Mouse (Mus musculus): ENCODE measurements at regions not wholly inside any gene's neighbourhood (a gene's known extent, or its start where the extent isn't known, plus 50 kb on each side); places are given as distances from the start of the nearest gene placed in this dataset.

DNA sequence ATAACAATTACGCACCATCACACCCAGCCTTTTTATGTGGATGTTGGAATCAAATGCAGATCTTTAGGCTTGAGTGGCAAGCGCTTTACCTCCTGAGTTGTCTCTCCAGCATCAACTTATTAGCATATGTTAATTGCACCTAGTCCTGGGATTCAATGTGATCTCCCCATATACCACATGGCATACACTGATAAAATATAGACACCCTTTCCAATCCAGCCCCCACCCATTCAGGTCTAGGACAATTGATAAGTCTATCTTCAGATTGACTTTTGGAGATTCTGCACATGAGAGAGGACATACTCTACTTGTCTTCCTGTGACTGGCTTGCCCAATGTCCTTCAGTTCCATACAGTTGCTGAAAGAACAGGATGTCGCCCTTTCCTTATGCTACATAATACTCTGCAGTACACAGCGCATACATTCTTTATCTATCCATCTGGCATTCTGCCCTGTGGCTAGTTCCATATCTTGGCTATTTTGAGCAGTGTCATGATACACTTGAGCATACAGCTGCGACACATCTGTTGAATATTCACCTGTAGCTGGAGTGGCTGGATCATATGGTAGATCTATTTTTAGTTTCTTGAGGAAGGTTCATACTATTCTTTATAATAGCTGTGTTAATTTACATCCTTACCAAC lies 120.3 kb downstream of the Gsdmc2 start:
- H3K27ac ChIP-seq (ENCODE audit: low read length): no peak overlapping the region
- 80% methylated on average over 5 of the region's 5 CpGs for WGBS
- H3K4me2 ChIP-seq (ENCODE audit: low read depth, low read length): no peak overlapping the region
- ATAC-seq (ENCODE audit: low read depth): no peak
- no peaks in the 10 kb centered on the region for H3K36me3 ChIP-seq (ENCODE audit: control insufficient read depth, insufficient read depth, low read length)
- peaks cover 22% of the 10 kb centered on the region for H3K4me1 ChIP-seq (replicated peaks; ENCODE audit: control insufficient read depth, insufficient read depth, low read length)
- no peaks in the 10 kb centered on the region for H3K9me3 ChIP-seq (ENCODE audit: control insufficient read depth, low read length)
- H3K9ac ChIP-seq (ENCODE audit: low read length): no peak overlapping the region
- H3K4me3 ChIP-seq (ENCODE audit: low read length): no peak overlapping the region
- no peaks in the 10 kb centered on the region for H3K27me3 ChIP-seq (ENCODE audit: control insufficient read depth, insufficient read depth, low read depth, low read length)

DNA sequence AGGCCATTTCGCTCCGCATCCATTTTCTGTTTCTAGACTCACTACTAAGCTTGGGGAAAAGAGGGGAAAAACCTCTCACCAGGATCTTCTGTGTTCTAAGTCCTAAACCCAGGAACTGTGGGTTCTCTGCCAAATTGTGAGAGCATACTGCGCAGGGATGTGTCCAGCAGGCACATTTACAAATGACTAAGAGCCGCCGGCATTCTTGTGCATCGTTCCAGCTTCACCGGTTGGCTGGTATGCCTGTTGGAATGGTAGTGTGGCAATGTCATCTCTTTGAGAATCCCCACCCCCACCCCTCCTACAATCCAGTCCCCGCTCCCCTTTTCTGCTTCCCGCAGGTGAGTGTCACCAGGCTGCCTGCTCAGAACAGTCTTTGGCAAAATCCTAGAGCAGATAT lies 122.0 kb downstream of the Gsdmc2 start:
- ATAC-seq (ENCODE audit: low read depth): no peak
- Histone ChIP-seq H3K27me3 (ENCODE audit: control insufficient read depth, insufficient read depth, low read depth, low read length) (no peaks in the 10 kb centered on the region), H3K36me3 (ENCODE audit: control insufficient read depth, insufficient read depth, low read length) (no peaks in the 10 kb centered on the region), H3K4me1 (replicated peaks; ENCODE audit: control insufficient read depth, insufficient read depth, low read length) (peaks cover 22% of the 10 kb centered on the region), H3K9ac (ENCODE audit: low read length) (0 out of 2 replicates have a peak overlapping the region, but pooled peaks have one; percentile 11), H3K27ac (ENCODE audit: low read length) (no peak overlapping the region), H3K4me2 (ENCODE audit: low read depth, low read length) (no peak overlapping the region), H3K9me3 (ENCODE audit: control insufficient read depth, low read length) (no peaks in the 10 kb centered on the region), H3K4me3 (ENCODE audit: low read length) (no peak overlapping the region)
- WGBS: 57% methylated on average over 9 of the region's 9 CpGs

- Histone ChIP-seq H3K9me3 (ENCODE audit: control insufficient read depth, low read length) (no peaks in the 10 kb centered on the region), H3K4me1 (replicated peaks; ENCODE audit: control insufficient read depth, insufficient read depth, low read length) (peaks cover 17% of the 10 kb centered on the region), H3K27me3 (ENCODE audit: control insufficient read depth, insufficient read depth, low read depth, low read length) (no peaks in the 10 kb centered on the region), H3K27ac (ENCODE audit: low read length) (no peak overlapping the region), H3K36me3 (ENCODE audit: control insufficient read depth, insufficient read depth, low read length) (no peaks in the 10 kb centered on the region), H3K4me3 (ENCODE audit: low read length) (no peak overlapping the region), H3K9ac (ENCODE audit: low read length) (no peak overlapping the region), H3K4me2 (ENCODE audit: low read depth, low read length) (no peak overlapping the region)
- ATAC-seq (ENCODE audit: low read depth): no peak
- 68% methylated on average over 3 of the region's 3 CpGs for WGBS
These were observed 123.2 kb downstream of the Gsdmc2 start for GRCm38 (mm10) chr15:63721669-63722357.

DNA sequence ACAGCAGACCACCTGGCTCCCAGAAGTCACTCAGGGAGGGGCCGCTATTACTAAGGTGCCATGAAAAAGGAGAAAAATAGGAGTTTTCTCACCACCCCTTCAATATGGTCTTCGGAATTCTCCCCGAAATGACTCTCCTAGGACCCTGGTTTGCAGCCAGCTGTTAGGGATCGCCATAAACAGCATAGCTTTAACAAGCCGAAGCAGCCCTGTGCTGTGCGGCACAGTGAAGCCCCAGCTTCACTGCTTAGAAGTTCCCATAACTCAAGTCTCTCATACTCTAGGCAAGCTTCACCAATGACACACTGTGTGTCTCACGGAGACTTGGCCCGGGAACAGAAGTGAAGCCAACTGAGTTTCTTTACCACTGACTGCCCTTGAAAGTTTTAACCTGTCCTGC lies 127.2 kb downstream of the Gsdmc2 start:
- 86% methylated on average over 8 of the region's 8 CpGs for WGBS
- H3K36me3 ChIP-seq (ENCODE audit: control insufficient read depth, insufficient read depth, low read length): no peaks in the 10 kb centered on the region
- no peak overlapping the region for H3K27ac ChIP-seq (ENCODE audit: low read length)
- H3K9ac ChIP-seq (ENCODE audit: low read length): no peak overlapping the region
- H3K4me2 ChIP-seq (ENCODE audit: low read depth, low read length): no peak overlapping the region
- H3K9me3 ChIP-seq (ENCODE audit: control insufficient read depth, low read length): no peaks in the 10 kb centered on the region
- H3K27me3 ChIP-seq (ENCODE audit: control insufficient read depth, insufficient read depth, low read depth, low read length): no peaks in the 10 kb centered on the region
- ATAC-seq (ENCODE audit: low read depth): no peak
- H3K4me3 ChIP-seq (ENCODE audit: low read length): no peak overlapping the region
- H3K4me1 ChIP-seq (replicated peaks; ENCODE audit: control insufficient read depth, insufficient read depth, low read length): peaks cover 2% of the 10 kb centered on the region

- ATAC-seq (ENCODE audit: low read depth): no peak
These were observed 131.3 kb downstream of the Gsdmc2 start for GRCm38 (mm10) chr15:63713697-63714096.

GRCm38 (mm10) chr15:63710381-63710780 lies 134.6 kb downstream of the Gsdmc2 start:
- H3K9me3 ChIP-seq (ENCODE audit: control insufficient read depth, low read length): no peaks in the 10 kb centered on the region; the same call in 1 of the 2 replicates
- ATAC-seq (ENCODE audit: low read depth): no peak

More at GRCm38 (mm10) chr15:63713697-63714096, 131.3 kb downstream of the Gsdmc2 start:
- Histone ChIP-seq H3K9ac (ENCODE audit: low read length) (no peak overlapping the region), H3K4me3 (ENCODE audit: low read length) (no peak overlapping the region), H3K27me3 (ENCODE audit: control insufficient read depth, insufficient read depth, low read depth, low read length) (no peaks in the 10 kb centered on the region), H3K27ac (ENCODE audit: low read length) (no peak overlapping the region), H3K9me3 (ENCODE audit: control insufficient read depth, low read length) (no peaks in the 10 kb centered on the region; the same call in 1 of the 2 replicates), H3K4me1 (replicated peaks; ENCODE audit: control insufficient read depth, insufficient read depth, low read length) (no peaks in the 10 kb centered on the region), H3K36me3 (ENCODE audit: control insufficient read depth, insufficient read depth, low read length) (no peaks in the 10 kb centered on the region), H3K4me2 (ENCODE audit: low read depth, low read length) (no peak overlapping the region)
- WGBS: 72% methylated on average over 3 of the region's 3 CpGs

DNA sequence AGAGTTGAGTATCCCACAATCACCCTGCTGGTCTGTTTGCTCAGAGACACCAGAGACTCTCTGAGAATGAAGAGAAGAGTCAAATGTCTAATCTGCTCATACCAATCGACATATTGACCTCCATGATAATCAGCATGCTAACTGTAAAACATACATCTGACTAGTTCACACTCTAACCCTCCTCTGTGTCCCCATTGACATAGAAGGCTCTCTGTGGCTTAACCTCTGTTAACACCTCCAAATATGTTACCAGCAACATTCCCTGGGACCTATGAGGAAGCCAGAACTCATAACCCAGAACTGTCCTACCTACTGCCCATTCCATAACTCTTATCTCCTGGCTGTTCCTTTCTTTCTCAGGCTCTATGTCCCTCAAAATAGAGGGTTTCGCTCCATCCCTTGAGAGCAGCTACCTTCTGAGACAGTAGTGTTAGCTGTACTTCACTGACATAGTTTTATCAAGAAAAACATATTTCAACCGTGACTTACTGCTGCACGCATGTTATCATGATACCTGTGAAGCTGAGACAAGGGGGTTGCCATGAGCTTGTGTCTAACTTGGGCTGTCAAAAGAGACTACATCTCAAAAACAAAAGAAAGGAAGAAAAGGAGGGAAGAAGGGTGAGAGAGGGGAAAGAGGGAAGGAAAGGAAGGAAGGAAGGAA lies 135.6 kb downstream of the Gsdmc2 start:
- WGBS: 88% methylated on average over 4 of the region's 4 CpGs
- H3K36me3 ChIP-seq (ENCODE audit: control insufficient read depth, insufficient read depth, low read length): no peaks in the 10 kb centered on the region
- no peak overlapping the region for H3K4me3 ChIP-seq (ENCODE audit: low read length)
- no peak overlapping the region for H3K27ac ChIP-seq (ENCODE audit: low read length)
- H3K27me3 ChIP-seq (ENCODE audit: control insufficient read depth, insufficient read depth, low read depth, low read length): no peaks in the 10 kb centered on the region
- no peak overlapping the region for H3K4me2 ChIP-seq (ENCODE audit: low read depth, low read length)
- no peak for ATAC-seq (ENCODE audit: low read depth)
- no peak overlapping the region for H3K9ac ChIP-seq (ENCODE audit: low read length)
- no peaks in the 10 kb centered on the region; the same call in 1 of the 2 replicates for H3K9me3 ChIP-seq (ENCODE audit: control insufficient read depth, low read length)
- H3K4me1 ChIP-seq (replicated peaks; ENCODE audit: control insufficient read depth, insufficient read depth, low read length): no peaks in the 10 kb centered on the region

More at GRCm38 (mm10) chr15:63710381-63710780, 134.6 kb downstream of the Gsdmc2 start:
- Histone ChIP-seq H3K4me2 (ENCODE audit: low read depth, low read length) (no peak overlapping the region), H3K4me1 (replicated peaks; ENCODE audit: control insufficient read depth, insufficient read depth, low read length) (no peaks in the 10 kb centered on the region), H3K27me3 (ENCODE audit: control insufficient read depth, insufficient read depth, low read depth, low read length) (no peaks in the 10 kb centered on the region), H3K9ac (ENCODE audit: low read length) (no peak overlapping the region), H3K4me3 (ENCODE audit: low read length) (no peak overlapping the region), H3K36me3 (ENCODE audit: control insufficient read depth, insufficient read depth, low read length) (no peaks in the 10 kb centered on the region), H3K27ac (ENCODE audit: low read length) (no peak overlapping the region)
- WGBS: 21% methylated on average over 5 of the region's 5 CpGs

- no peaks in the 10 kb centered on the region for H3K36me3 ChIP-seq (ENCODE audit: control insufficient read depth, insufficient read depth, low read length)
- no peak overlapping the region for H3K4me3 ChIP-seq (ENCODE audit: low read length)
- no peak overlapping the region for H3K9ac ChIP-seq (ENCODE audit: low read length)
- ATAC-seq (ENCODE audit: low read depth): no peak
- no peak overlapping the region for H3K27ac ChIP-seq (ENCODE audit: low read length)
- no peaks in the 10 kb centered on the region for H3K27me3 ChIP-seq (ENCODE audit: control insufficient read depth, insufficient read depth, low read depth, low read length)
- H3K4me1 ChIP-seq (replicated peaks; ENCODE audit: control insufficient read depth, insufficient read depth, low read length): no peaks in the 10 kb centered on the region
- H3K9me3 ChIP-seq (ENCODE audit: control insufficient read depth, low read length): no peaks in the 10 kb centered on the region
- H3K4me2 ChIP-seq (ENCODE audit: low read depth, low read length): no peak overlapping the region
- 69% methylated on average over 8 of the region's 8 CpGs for WGBS
These were observed 140.3 kb downstream of the Gsdmc2 start for GRCm38 (mm10) chr15:63704636-63705035.

DNA sequence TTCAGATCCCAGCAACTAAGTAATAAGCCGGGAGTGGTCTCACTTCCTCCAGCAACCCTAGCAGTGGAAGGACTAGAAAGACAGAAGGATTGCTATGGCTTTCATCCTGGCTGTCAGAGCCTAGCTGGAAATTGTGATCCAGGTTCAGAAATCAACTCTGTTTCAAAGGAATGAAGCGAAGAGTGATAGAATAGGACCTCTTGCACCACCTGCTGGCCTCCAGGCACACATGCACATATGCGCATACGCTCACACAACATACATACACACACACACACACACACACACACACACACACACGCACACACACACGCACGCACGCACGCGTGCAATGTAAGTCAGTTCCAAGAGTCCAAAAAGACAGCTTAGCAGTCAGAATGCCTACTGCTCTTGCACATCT lies 147.1 kb downstream of the Gsdmc2 start:
- Histone ChIP-seq H3K9ac (ENCODE audit: low read length) (no peak overlapping the region), H3K36me3 (ENCODE audit: control insufficient read depth, insufficient read depth, low read length) (no peaks in the 10 kb centered on the region), H3K4me3 (ENCODE audit: low read length) (no peak overlapping the region), H3K4me1 (replicated peaks; ENCODE audit: control insufficient read depth, insufficient read depth, low read length) (no peaks in the 10 kb centered on the region; the same call in 1 of the 2 replicates), H3K9me3 (ENCODE audit: control insufficient read depth, low read length) (no peaks in the 10 kb centered on the region), H3K27ac (ENCODE audit: low read length) (no peak overlapping the region), H3K4me2 (ENCODE audit: low read depth, low read length) (no peak overlapping the region), H3K27me3 (ENCODE audit: control insufficient read depth, insufficient read depth, low read depth, low read length) (no peaks in the 10 kb centered on the region)
- 98% methylated on average over 10 of the region's 10 CpGs for WGBS
- no peak for ATAC-seq (ENCODE audit: low read depth)

Data from lung, embryonic 16.5 days (tissue).